Mouse (Mus musculus) spleen, adult 2 months (tissue): ENCODE measurements around the gene Efcab14.

Experiments
- CTCF ChIP-seq: fragments of 200-500 bp; IDR thresholded peaks from 2 replicates; pipeline ENCODE4 v1.5.1; 2011; ENCODE audit warnings: mild to moderate bottlenecking, inconsistent platforms; ENCODE audit not compliant: insufficient read depth, insufficient read length, insufficient replicate concordance; ENCODE audit errors: extremely low read depth
- POLR2A ChIP-seq: fragments of 200-500 bp; IDR thresholded peaks from 2 replicates; pipeline ENCODE4 v1.6.1; 2011; ENCODE audit warnings: low read depth, low read length, inconsistent platforms

DNA sequence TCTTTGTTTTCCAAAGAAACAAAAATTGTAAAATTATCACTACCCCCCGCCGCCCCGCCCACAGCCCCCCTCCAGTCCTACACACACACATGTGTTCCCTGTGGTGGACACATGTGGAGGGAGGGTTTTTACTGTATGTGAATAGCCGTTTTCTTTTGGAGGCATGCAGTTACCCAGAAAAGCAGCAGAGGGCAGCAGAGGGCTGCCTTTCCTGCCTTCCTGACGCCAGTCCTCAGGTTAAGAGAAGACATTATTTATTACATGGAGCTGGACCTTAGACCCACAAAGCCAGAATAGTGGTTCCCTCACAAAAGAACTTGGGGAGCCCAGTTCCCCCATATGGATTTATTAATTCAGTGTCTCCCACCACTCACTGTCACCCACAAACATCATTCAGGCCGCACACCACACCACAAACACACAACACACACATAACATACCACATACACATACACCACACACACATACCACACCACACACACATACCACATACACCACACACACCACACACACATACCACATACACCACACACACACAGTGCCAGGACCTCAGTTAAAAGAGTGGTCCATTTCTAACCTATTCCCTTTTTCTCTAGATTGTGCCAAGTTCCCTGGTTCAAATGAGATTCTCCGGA, 5.8 kb upstream of the Efcab14 start:
- peak; percentile 92; the same call in 1 of the 2 replicates for TF ChIP-seq CTCF
- no peak for TF ChIP-seq POLR2A
